Mouse (Mus musculus) layer of hippocampus, adult 9-10 months (tissue): Measurements from ENCODE around the gene Nacc1.

ENCODE experiments used
- DNase-seq: peaks from one replicate; pipeline ENCODE4 v3.0.0; 2022; ENCODE audit warnings: low spot score

The Nacc1 gene

DNA sequence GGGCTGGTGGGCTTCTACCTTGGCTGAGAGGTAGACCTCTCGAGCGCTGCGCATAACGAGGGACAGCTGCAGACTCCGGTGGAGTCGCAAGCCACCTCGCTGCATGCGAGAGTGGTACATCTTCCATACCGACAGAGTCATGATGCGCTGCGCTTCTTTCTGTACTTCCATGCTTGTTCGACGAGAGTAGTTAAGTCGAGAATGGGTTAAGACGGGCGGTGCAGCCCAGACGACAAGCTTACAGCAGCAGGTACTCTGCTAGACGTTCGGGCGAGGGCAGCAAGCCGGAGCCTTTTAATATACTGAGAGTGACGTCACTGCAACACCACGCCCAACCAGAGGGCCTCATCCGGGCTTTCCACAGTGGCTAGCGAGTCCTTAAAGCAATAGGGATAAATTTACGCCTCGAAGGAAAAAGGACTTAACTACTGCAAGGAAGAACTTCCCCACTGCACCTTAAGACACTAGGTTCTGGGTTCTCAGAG lies 25.0 kb downstream of the Nacc1 start, which contains the start of gene Ier2:
Gene Ier2 (minus strand): TSS at position 272 of the 485 bp plus-strand sequence.
- peak; percentile 91 for DNase-seq

DNA sequence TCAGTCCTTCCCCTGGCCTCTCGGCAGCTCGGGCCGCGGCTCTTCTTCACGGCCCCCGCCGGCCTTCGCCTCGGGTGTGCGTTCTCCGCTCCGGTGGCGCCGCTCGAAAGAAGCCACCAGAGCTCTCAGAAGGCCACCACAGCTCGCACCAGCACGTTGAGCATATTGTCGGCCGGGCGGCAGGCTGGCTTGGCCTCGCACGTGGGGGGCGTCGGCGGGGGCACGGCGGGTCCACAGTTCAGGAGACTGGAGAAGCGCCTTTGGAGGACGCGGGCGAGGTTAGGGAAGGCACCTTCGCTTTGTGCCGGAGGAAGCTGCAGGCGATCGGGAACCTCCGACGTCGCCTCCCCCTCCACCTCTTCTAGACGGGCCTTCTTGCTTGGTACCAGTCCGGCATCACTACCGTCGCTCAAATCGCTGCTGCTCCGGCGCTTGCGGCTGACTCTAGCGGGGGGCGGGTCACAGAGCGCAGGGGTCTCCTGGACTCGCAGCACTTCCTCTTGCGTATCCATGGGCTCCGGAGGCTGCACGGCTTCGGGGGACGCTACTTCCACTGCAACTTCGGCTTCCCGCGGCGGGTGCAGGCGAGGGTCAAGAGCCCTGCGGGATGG lies 25.6 kb downstream of the Nacc1 start:
- no peak for DNase-seq

DNA sequence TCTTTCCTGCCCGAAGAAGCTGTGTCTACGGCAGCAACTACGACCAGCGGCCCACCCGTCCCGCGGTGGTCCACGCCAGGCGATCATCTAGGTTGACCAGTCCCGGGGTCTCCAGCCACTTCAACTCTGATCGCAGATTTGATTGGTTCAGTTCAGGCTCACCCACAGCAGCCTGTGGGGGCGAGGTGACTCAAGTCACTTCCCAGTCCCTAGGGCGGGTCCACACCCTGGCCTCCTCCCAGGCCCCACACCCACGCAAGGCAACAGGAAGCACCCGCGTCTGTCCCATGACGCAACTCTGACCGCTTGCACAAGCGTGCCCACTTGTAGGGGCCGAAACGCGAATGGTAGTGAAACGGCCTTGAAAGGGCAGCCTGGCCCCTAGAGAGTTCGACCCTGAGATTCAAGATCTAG lies 26.2 kb downstream of the Nacc1 start:
- DNase-seq = no peak

DNA sequence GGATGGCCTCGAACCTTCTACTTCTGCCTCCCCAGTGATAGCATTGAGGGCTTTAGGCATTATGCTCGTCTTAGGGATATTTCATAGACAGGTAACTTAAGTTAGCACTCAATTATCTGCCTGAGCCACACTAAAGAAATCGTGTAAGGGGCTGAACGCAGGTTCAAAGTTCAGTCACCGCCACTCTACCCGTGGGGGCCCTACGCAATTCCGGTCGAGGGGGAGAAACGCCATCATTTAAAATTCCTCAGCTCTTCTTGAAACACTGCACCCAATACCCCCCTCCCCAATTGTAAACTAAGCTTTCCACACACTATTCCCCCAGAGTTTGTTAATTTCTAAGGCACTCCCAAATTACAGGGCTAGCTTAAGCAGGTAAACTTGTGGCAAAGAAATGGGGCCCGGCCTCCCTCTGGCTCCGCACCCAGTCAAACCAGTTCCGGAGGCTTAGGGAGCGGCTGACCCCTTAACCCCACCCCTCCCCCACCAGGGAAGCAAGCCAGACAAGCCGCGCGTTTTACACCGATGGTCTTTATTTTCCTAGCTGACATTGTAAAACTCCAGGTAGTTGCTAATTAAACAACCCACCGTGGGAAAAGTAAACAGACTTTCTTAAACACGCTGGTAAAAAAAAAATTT lies 26.7 kb downstream of the Nacc1 start:
- DNase-seq = no peak

DNA sequence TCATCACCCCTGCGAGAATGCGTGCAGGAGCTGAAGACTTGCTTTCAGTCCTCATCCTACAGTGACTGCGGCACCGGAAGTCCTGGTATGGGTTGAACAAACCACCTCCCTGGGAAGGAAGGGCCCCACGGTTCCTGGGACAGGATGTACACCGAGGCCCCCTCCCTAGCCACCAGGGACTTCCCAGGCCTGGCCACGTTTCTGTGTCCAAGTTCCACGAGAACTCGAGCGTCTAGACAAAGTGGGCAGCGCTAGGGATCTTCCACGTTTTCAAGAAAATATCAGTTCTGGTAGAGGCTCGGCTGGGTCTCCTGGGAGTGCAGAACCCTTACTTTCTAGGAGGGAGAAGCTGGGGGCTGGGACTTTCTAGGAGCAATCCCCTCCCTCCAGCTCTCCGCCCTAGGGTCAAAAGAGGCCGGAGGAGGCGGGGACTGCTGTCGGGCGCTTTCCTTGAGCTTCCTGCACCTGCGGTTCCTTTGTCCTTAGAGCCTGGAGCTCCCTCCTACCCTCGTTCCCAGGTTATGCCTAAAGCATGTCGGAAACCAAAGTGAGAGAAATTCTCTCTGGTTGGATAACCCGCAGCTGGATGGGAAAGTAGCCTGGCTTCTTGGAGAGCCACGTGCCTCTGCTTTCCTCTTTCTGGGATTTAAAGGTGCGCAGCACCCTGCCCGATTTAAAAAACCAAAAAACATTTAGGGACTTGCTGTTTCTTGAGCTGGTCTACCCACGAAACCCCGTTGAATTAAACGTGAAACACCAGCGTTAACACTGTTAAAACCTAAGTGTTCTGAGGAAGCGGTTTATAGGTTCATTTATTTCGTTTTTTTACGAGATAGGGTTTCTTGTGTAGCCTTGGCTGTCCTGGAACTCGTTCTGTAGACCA lies 27.5 kb downstream of the Nacc1 start:
- no peak for DNase-seq

DNA sequence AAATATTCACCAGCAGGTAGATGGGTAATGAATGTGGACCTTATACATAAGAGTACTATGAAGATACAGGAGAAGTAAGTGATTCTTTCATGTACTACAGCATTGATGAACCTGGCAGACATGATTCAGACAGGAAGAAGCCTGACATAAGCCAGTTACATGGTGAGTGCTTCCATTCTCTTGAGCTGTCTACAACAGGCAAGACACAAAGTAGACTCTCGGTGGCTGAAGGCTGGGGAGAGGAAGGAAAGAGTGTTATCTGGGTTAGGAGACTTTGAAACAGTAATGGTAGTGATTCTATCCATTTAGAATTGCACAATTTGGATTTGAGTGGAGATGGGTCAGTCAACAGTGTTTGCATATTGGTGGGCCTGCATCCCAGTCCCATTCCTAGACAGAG lies 28.7 kb downstream of the Nacc1 start:
- DNase-seq = no peak

DNA sequence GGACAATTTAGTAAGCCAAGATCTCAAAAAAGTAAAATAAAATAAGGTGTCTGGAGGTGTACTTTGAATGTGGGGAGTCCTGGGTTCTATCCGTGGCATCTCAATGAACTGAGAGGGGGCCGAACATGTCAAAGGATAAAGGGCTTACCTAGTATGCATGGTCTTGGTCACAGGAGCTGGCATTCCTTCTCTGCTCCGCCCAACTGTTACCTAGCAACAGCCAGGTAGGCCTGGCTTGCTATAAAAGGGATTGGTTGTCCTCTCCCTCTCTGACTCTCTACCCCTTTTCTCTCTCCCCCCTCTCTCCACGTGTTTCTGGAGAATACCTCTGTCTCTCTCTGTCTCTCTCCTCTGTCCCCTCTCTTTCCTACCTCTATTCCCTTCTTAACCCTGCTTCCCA lies 30.0 kb downstream of the Nacc1 start:
- no peak for DNase-seq

DNA sequence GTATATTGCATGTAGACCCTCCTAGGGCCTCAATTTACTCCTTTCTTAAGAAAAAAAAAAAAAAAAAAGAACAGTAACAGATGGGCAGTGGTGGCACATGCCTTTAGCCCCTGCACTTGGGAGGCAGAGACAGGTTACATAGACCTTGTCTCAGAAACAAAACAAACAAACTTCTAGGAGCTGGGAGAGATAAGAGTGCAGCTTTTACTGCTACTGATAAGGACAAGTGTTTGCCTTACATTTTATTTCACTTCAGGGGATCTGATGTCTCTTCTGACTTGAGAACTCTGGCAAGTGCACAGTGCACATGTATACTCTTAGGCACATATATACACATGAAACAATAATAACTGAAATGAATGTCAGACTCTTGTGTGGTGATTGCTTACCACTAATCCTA lies 30.5 kb downstream of the Nacc1 start:
- DNase-seq = no peak

DNA sequence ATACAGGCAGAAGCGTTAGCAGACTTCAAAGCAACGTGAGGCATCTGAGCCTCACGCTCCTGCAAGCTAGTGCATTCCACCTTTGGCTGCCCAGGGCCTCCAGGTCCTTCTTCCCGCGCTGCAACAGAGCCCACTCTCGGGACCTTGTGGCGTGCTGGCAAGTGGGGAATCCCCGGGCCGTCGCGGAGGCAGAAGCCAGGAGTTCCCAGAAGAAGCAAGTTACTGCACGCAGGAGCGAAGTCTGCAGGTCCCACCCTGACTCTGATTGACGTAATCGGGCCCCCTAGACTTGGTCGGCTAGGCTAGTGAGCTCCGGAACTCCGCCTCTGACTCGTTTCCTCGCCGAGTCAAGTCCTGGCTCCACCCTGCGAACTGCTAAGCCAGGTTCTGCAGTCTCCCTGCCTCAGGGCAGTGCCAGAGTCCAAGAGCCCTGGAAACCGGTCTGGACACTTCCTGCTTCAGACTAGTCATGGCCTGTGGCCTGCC lies 31.0 kb downstream of the Nacc1 start:
- DNase-seq = no peak

DNA sequence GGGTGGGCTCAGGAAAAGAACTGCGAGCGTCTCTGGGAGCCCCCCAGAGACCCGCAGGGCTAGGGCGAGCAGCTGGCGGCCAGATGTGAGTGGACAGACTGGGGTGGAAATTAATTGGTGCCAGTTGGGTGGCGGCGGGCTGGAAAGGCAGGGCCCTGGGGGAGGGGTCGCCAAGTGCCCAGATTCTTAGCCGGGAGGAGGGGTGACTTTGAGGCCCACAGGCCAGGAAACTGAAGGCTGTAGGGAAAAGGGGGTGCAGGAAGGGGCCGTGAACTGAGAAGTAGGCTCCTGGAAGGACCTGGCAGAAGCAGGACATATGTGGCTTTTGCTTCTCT lies 31.5 kb downstream of the Nacc1 start:
- no peak for DNase-seq

DNA sequence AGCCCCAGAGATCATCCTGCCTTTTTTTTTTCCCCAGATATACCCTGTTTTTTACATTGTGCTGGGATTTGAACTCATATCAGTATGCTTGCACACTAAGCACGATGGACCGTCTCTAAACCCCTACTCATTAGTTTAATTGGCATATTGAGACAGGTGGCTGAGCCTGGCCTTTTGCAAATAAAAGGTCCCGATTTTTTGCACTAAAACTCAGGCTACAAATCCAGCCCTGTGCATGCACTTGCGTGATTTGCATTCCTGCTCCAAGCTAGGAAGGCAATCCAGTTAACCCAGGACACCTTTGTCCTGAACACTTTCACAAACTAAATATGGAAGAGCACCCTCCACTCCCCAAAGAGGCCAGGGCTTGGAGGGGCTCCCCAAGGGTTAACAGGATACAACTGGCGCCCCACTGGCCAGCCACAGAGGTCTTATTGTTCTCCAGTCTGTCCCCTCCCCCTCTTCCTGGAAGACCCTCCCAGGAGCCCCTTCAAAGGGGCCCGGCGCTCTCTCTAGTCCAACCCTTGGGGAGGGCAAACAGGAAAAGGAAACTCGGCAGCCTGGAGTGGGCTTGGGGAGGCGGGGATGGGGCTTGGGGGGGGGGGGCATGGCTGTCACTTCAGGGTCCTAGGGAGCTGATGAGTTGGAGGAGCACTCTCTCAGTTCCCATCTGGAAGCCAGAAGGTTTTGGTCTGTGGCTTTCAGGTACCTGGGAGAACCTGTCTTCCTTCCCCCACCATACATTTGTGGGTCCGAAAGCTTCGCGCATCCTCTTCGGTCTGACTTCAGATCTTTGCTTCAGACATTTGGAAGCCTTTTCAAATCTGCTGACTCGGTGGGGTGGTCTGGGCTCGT lies 32.1 kb downstream of the Nacc1 start:
- DNase-seq = no peak

DNA sequence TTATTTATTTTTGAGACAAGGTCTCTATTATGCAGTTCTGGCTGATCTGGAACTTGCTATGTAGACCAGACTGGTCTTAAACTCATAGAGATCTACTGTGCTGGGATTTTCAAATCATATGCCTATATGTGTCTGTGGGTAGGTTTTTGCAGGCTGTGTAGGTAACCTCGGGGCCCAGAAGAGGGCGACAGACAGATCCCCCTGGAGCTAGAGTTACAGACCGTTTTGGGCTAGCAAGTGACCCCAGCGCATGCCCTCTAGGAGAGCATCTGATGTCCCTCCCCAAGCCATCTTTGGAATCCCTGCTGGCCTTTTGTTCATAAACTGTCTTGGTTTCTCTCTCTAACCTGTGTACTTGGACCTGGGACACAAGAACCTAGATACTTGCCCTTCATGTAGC lies 33.1 kb downstream of the Nacc1 start:
- no peak for DNase-seq

DNA sequence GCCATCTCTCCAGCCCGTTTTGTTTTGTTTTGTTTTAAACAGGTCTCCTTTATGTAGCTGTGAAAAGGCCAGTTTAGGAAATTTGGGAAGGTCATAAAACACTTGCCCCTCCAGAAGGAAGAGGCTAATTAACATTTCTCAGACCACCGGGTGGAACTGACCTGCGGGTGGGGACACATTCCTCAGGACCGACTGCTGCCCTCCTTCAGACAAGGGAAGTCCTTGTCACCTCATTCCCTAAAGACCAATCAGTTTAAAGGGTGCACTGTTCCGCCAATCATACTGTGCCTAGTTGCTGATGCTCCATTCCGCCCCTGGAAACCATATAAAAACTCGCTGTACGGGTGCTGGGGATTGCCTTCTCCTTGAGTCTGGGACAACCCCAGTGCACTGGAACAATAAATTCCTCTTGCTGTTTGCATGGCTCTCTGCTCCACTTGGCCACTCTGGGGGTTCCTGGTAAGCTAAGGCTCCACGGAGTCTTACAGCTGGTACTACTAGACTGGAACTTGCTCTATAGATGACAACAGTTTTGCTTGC lies 34.5 kb downstream of the Nacc1 start:
- no peak for DNase-seq

DNA sequence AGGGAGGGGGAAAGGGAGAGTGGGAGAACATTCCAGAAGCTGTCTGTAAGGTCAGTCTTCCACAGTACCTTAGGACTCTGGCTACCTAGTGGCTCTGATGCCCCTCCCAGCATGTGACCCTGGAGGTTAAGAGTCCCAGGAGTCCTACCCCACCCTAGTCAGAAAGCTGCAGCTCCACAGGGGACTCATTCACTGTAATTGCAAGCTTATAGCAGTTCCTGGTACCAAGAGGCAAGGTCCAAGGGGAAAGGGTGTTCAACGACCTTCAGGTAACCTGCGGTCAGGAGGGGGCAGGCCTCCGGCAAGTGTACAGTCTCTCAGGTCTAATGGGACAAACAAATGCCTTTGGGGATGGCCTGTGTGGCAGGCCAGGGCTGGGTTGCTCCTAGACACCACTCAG lies 37.4 kb downstream of the Nacc1 start:
- no peak for DNase-seq

DNA sequence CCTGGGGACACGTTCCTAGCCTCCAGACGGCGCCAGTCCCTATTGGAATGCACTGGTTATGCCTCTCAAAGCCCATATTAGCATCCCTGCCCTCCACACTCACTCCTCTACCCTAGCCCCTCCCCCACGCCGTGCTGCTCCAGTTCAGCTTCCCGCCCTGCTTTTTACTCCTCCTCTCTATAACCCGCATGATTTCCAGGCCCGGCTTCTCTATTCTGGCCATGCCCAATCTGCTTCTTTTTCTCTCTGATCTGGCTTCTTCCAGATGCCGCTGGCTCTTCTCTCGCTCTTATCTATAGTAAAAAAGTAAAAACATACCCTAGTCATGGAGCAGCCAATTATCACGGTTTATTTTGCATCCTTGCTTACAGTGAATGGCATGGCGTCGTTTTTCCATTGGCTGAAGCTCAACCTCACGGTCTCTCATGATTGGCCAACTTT lies 40.2 kb downstream of the Nacc1 start:
- no peak for DNase-seq

DNA sequence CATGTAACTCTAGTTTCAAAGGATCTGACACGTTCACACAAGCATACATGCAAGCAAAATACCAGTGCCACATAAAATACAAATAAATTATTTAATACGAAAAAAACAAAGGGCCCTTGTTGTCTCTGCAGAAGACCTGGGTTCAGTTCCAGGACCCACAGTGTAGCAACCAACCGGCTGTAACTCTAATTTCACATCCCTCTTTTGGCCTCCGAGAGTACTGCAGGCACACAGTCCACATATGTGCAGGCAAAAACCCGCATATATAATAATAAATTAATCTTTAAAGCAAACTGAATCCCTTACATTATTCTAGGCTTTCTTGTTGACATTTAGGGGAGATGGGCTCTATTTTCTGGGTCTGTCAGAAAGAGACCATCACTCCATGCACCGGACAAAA lies 40.9 kb downstream of the Nacc1 start:
- DNase-seq = no peak

DNA sequence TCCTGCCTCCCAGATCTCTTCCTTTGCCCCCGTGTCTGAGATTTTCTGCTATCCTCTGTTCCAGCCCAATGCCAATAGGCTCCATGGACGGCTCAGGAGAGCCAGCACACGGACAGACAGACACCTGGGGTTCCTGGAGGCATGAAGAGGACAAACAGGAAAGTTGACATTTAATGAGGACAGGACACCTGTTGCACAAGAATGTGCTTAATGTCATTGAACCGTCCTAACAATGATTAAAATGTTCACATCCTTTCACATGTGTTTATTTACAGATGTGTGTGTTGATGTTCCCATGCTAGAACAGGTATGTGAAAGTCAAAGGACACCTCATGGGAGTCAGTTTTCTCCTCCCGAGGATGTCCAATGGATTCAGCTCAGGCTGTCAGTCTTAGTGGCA lies 44.6 kb downstream of the Nacc1 start:
- DNase-seq = no peak

DNA sequence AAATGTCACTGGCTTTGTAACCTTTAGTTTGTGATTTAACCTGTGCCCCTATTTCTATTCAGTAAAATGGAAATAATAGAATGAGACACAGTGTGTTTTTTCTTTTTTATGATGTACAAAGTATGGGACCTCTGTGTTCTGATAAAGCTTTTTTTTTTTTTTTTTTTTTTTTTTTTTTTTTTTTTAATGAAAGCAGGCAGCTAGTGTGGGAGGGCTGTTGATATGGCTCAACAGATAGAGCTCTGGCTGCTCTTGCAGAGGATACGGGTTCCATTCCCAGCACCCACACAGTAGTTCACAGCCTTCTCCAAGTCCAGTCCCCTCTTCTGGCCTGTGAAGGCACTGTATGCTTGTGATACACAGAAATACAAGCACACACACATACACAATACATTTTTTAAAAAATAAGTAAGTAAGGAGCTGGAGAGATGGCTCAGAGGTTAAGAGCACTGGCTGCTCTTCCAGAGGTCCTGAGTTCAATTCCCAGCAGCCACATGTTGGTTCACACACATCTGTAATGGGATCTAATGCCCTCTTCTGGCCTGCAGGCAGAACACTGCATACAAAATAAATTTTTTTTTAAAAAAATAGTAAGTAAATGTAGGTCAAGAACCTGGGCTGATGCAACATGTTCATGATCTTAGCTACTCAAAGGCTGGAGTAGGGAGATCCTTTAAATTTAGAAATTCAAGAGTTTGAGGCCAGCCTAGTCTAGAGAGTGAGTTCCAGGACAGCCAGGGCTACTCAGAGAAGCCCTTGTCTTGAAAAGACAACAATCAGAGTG lies 45.9 kb downstream of the Nacc1 start:
- DNase-seq = no peak

DNA sequence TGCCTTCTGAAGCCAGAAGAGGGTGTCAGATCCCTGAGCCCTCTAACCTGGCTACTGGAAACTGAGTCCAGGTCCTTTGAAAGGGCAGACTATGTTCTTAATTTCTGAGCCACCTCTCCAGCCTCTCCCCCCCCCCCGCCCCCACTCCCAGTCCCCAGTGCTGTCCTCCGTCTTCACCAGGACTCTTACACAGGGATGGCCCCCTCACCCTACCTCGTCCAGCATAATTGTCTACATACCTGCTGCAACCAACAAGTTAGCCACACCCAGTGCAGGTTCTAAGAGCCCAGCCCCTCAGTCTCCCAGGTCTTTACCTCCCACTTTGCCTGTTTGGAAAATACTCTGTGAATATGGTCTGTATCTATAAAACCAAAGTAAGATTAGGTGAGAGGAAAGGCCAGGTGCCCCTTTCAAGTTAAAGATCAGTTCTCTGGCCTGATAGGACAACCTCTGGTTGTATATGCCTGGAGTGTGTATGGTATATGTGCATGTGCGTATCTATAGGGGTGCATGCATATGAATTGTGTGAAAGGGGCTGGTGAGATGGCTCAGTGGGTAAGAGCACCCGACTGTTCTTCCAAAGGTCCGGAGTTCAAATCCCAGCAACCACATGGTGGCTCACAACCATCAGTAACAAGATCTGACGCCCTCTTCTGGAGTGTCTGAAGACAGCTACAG lies 46.9 kb downstream of the Nacc1 start:
- DNase-seq = no peak

DNA sequence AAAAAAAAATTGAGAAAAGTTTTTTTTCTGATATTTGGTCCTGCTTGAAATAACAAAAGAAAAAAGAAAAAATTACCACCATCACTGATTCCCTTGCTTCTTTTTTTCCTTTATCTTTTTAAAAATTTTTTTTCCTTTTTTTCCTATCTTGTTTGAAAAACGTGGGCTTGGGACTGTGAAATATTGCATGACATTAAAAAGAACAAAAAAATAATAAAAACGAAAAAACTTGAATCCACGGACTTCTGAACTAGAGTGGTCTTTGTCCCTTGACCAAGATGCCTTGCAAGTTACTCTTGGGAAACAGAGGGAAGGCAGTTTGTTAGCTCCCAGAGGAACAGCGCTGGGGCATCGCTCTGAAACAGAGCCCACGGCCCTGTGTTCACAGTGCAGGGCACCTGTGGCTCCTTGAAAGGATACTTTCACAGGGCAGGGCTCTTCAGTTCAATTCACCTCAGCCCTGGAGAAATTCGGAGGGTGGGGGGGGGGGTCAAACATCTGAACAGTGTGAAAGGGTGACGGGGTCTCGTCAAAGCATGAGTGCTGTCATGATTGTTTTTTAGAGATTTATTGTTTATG lies 47.6 kb downstream of the Nacc1 start:
- no peak for DNase-seq
